Mouse (Mus musculus) myocyte (in vitro differentiated cells): ENCODE measurements around the gene Luc7l3. TPM values are rescaled to one million over a fixed set of nuclear protein-coding genes. Genes with fewer than 3 reads are reported as not detected.
A peak's percentile ranks its signal among the peaks of the same experiment; 100 is the strongest.

ENCODE experiments used
- H3K27me3 ChIP-seq: one replicate; pipeline ENCODE4 v1.6.1; 2011; ENCODE audit not compliant: control insufficient read depth, insufficient read depth, insufficient read length
- H3K36me3 ChIP-seq: one replicate; pipeline ENCODE4 v1.6.1; 2011; ENCODE audit not compliant: control insufficient read depth, insufficient read depth
- H3K4me2 ChIP-seq: one replicate; pipeline ENCODE4 v1.6.1; 2011; ENCODE audit warnings: low read depth, control low read depth
- H3K4me3 ChIP-seq: one replicate; pipeline ENCODE4 v1.5.1; 2011; ENCODE audit warnings: mild to moderate bottlenecking, control low read depth, moderate library complexity
- H3K79me2 ChIP-seq: one replicate; pipeline ENCODE4 v1.6.1; 2011; ENCODE audit not compliant: control insufficient read depth, insufficient read depth
- H3ac ChIP-seq: one replicate; pipeline ENCODE4 v1.6.1; 2011; ENCODE audit not compliant: control insufficient read depth, insufficient read length
- CEBPB ChIP-seq: IDR thresholded peaks from 2 replicates; pipeline ENCODE4 v1.6.1; 2011; ENCODE audit warnings: mild to moderate bottlenecking, moderate library complexity; ENCODE audit not compliant: poor library complexity, insufficient read depth, severe bottlenecking
- E2F4 ChIP-seq: IDR thresholded peaks from one replicate; pipeline ENCODE4 v1.6.1; 2011; ENCODE audit warnings: mild to moderate bottlenecking, control low read depth, moderate library complexity; ENCODE audit not compliant: insufficient read depth
- MAX ChIP-seq: IDR thresholded peaks from one replicate; pipeline ENCODE4 v1.6.1; 2011; ENCODE audit warnings: low read depth, mild to moderate bottlenecking, control low read depth
- MYOD1 ChIP-seq, 3 experiments: IDR thresholded peaks; one replicate each; pipeline ENCODE4 v1.6.1; 2011; ENCODE audit warnings: control low read depth in 2 of 3, low read depth in 2 of 3, mild to moderate bottlenecking in 2 of 3, moderate library complexity in 1 of 3; ENCODE audit not compliant: insufficient read length in 2 of 3, control insufficient read depth in 1 of 3
- MYOG ChIP-seq, 3 experiments: IDR thresholded peaks; one replicate each; pipeline ENCODE4 v1.6.1; 2011; ENCODE audit warnings: control low read depth in 2 of 3, low read depth in 2 of 3, mild to moderate bottlenecking in 2 of 3; ENCODE audit not compliant: insufficient read length in 2 of 3, control insufficient read depth in 1 of 3, insufficient read depth in 1 of 3
- POLR2A ChIP-seq: IDR thresholded peaks from one replicate; pipeline ENCODE4 v1.6.1; 2011; ENCODE audit warnings: low read depth, mild to moderate bottlenecking, control low read depth, moderate library complexity; ENCODE audit not compliant: insufficient read length
- POLR2AphosphoS2 ChIP-seq: IDR thresholded peaks from one replicate; pipeline ENCODE4 v1.6.1; 2011; ENCODE audit warnings: low read depth, control low read depth; ENCODE audit not compliant: insufficient read length
- REST ChIP-seq: IDR thresholded peaks from one replicate; pipeline ENCODE4 v1.6.1; 2011; ENCODE audit warnings: mild to moderate bottlenecking, control low read depth, moderate library complexity; ENCODE audit not compliant: insufficient read depth, insufficient read length
- SRF ChIP-seq: IDR thresholded peaks from one replicate; pipeline ENCODE4 v1.6.1; 2011; ENCODE audit warnings: low read depth; ENCODE audit not compliant: control insufficient read depth, insufficient read length
- TCF12 ChIP-seq: IDR thresholded peaks from one replicate; pipeline ENCODE4 v1.6.1; 2011; ENCODE audit warnings: mild to moderate bottlenecking, control low read depth; ENCODE audit not compliant: poor library complexity, insufficient read depth, severe bottlenecking
- TCF3 ChIP-seq: IDR thresholded peaks from one replicate; pipeline ENCODE4 v1.6.1; 2011; ENCODE audit warnings: low read depth, control low read depth; ENCODE audit not compliant: insufficient read length
- USF1 ChIP-seq: IDR thresholded peaks from one replicate; pipeline ENCODE4 v1.6.1; 2011; ENCODE audit warnings: low read depth, mild to moderate bottlenecking, control low read depth, moderate library complexity
- polyA plus RNA-seq: library from polyadenylated mRNA; unstranded; fragments of >200 nt; fragmentation: generic; extraction: Trizol; gene quantifications from one replicate; pipeline ENCODE4 v1.2.1, GENCODE M21; 2012; ENCODE audit warnings: missing spikeins

The Luc7l3 gene
- polyA plus RNA-seq, 1 experiment: 15.4 TPM

DNA sequence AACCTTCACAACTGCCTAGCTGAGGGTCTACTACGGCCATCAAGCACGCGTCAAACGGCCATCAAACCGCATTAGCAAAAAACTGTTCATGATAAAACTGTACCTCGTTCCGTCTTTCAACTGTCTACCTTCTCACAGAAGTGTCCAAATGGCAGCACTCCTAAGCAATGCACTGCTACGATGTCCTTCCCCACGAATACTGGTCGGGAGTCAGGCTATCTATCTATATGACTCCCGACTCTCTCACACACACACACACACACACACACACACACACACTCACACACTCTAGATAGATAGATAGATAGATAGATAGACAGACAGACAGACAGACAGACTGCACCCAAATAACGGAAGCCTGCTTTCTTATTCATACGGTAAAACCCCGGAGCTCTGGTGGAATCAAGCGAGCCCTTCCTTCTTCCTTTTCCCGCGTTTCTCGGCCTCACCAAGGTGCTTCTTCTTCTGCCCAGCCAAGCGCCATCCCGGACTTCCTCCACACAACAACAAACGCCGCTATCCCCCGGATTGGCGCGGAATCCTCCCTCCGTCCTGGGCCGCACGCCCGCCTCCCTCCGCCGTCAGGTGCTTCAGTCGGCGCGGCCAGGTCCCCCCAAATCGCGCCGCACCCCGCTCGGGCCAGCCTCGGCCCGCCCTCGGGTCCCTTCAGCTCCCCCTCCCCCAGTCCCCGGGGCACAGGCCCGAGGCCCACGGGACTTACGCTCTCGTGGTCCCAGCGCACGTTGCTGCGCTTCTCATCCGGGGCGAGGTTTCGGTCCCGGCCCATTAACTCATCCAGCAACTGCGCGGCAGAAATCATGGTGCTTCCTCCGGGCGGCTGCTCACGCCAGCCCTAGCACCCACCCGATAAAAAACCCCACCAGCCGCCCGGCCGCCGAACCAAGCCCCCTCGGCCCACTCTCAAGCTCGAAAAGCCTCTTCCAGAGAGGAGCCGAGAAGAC is 538 bp downstream of the Luc7l3 start:
- Histone ChIP-seq H3ac (peak overlapping the region; percentile 73), H3K4me3 (peak overlapping the region; percentile 81), H3K36me3 (no peaks in the 10 kb centered on the region), H3K79me2 (peaks cover 53% of the 10 kb centered on the region), H3K27me3 (no peaks in the 10 kb centered on the region), H3K4me2 (peak overlapping the region; percentile 91)
- TF ChIP-seq TCF12 (no peak), E2F4 (no peak), MAX (no peak), POLR2AphosphoS2 (no peak), MYOD1 (IDR thresholded peaks at IDR 0.05; ENCODE audit: control insufficient read depth in 1 of 3, insufficient read length in 2 of 3, low read depth in 2 of 3) (peak in 1 of 3 experiments; percentile 7), CEBPB (no peak), USF1 (no peak), POLR2A (peak; percentile 11), REST (no peak), TCF3 (no peak), SRF (no peak), MYOG (IDR thresholded peaks at IDR 0.05; ENCODE audit: control insufficient read depth in 1 of 3, insufficient read depth in 1 of 3, insufficient read length in 2 of 3, low read depth in 2 of 3) (no peak)

DNA sequence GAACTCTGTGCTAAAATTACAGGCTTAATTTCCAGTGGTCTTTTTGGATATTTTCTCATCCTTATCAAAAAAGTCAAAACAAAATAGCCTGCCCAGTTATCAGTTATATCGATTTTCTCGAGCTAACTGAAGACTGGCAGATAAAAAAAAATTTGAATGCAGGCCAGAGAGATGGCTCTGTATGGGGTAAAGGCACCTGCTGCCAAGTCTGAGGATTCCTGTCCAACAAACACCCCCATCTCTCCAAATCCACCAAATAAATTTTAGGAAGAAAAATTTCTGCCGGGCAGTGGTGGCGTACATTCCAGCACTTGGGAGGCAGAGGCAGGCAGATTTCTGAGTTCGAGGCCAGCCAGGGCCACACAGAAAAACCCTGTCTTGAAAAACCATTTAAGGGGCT is 3.7 kb downstream of the Luc7l3 start:
- no peak for TF ChIP-seq TCF12
- Histone ChIP-seq H3K79me2 (peaks cover 85% of the 10 kb centered on the region), H3K36me3 (no peaks in the 10 kb centered on the region), H3K27me3 (no peaks in the 10 kb centered on the region), H3K4me2 (no peak overlapping the region), H3ac (no peak overlapping the region), H3K4me3 (no peak overlapping the region)

DNA sequence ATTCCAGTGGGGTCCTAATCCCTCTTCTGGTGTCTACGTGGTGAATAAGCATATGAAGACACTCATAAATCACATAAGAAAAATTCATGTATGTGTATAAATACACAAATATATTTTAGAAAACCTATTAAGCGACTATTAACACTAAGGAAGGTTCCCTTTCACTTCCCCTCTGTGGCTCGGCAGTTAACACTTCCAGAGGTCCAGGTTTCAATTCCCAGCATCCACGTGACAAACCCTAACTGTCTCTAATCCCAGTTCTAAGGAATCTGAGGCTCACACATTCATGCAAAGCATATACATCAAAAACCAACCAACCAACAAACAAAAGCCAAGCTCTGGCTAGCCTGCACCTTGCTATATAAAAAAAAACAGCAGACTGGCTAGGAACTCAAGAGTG is 4.3 kb downstream of the Luc7l3 start:
- no peak for TF ChIP-seq USF1
- no peak for TF ChIP-seq POLR2A
- no peak for TF ChIP-seq E2F4
- TF ChIP-seq MYOD1 (IDR thresholded peaks at IDR 0.05; ENCODE audit: control insufficient read depth in 1 of 3, insufficient read length in 2 of 3, low read depth in 2 of 3): no peak
- no peak for TF ChIP-seq SRF
- TF ChIP-seq MAX: no peak
- TF ChIP-seq CEBPB: no peak
- TF ChIP-seq REST: no peak
- TF ChIP-seq TCF3: no peak
- no peak for TF ChIP-seq POLR2AphosphoS2
- H3K36me3 ChIP-seq: no peaks in the 10 kb centered on the region
- no peak overlapping the region for H3K4me3 ChIP-seq
- H3K79me2 ChIP-seq: peaks cover 91% of the 10 kb centered on the region
- H3K27me3 ChIP-seq: no peaks in the 10 kb centered on the region
- H3K4me2 ChIP-seq: peak overlapping the region; percentile 14
- no peak overlapping the region for H3ac ChIP-seq

DNA sequence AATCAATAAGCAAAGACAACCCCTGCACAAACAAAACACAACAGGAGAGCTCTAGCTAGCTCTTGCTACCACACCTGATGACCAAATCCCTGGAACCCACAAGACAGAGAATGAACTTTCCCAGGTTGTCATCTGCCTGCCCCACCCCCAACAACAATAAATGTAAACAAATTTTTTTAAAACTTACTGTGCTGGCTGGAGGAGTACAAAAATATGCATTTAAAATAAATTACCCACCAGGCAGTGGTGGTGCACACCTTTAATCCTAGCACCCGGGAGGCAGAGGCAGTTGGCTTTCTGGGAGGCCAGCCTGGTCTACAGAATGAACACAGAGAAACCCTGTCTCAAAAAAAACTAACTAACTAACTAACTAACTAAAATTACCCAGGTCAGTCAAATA is 4.8 kb downstream of the Luc7l3 start:
- no peak overlapping the region for H3ac ChIP-seq
- TF ChIP-seq POLR2AphosphoS2: no peak
- H3K4me2 ChIP-seq: peak overlapping the region; percentile 73

DNA sequence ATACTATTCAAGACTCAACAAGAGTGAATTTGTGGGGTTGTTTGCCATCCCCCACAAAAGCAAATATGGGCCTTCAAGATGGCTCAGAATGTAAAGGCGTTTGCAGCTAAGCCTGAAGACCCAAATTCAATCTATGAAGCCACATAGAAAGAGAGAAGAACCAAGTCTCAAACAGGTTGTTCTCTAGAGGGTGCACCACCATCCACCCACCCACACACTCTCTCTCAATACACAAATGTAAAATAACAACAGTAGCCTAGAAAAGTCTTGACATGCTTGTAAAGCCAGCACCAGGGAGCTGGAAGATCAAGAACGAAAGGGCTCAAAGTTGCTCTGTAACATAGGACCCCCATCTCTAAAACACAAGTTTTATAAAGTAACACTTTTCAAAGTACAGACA is 5.3 kb downstream of the Luc7l3 start:
- TF ChIP-seq POLR2A (no peak), TCF12 (no peak), CEBPB (no peak), SRF (no peak)
- H3K4me2 ChIP-seq: peak overlapping the region; percentile 73
- H3K27me3 ChIP-seq: no peaks in the 10 kb centered on the region
- peaks cover 100% of the 10 kb centered on the region for H3K79me2 ChIP-seq
- no peaks in the 10 kb centered on the region for H3K36me3 ChIP-seq
- no peak overlapping the region for H3K4me3 ChIP-seq
- H3ac ChIP-seq: no peak overlapping the region

More for the DNA sequence above, 4.8 kb downstream of the Luc7l3 start:
- H3K79me2 ChIP-seq: peaks cover 96% of the 10 kb centered on the region
- H3K4me3 ChIP-seq: no peak overlapping the region
- H3K36me3 ChIP-seq: no peaks in the 10 kb centered on the region
- no peaks in the 10 kb centered on the region for H3K27me3 ChIP-seq
